Mouse (Mus musculus): ENCODE measurements at regions not wholly inside any gene's neighbourhood (a gene's known extent, or its start where the extent isn't known, plus 50 kb on each side); places are given as distances from the start of the nearest gene placed in this dataset.

DNA sequence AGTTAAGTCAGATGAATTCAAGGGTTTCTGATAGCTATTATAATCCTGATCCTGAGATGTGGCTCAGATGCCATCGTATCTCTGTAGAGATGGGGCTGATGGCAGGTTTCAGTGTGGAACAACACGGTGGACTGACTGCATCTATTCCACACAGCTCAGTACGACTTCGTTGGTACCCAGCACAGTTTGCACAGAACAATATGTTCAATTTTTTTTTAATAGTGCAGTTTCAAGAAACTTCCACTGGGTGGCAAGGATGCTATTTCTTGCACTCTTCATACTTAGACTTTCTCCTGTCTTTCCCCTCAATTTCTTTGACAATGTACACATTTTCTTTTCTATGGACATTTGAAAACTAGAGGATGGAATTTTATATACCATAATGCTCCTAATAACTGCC lies 278.6 kb upstream of the Btbd3 start:
- no peak for DNase-seq (ENCODE audit: inconsistent ontology term)

DNA sequence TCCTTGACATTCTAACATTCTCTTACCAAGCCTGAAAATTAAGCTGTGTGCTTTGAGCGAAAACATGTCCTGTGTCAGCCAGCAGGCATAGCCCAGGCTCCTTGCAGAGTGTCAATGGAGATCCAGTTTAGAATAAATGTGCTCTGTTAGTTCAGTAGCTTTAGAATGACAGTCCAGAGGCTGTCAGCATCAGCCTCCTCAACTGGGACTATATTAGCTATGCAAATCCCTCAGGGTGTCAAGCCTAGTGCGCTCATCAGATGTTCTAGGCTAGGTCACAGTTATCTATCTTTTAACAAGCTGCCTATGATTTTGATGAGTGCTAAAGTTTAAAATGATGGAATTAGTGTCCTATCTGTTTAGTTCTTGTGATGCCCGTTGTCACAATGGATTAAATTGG lies 281.7 kb upstream of the Btbd3 start:
- DNase-seq (ENCODE audit: inconsistent ontology term): no peak

DNA sequence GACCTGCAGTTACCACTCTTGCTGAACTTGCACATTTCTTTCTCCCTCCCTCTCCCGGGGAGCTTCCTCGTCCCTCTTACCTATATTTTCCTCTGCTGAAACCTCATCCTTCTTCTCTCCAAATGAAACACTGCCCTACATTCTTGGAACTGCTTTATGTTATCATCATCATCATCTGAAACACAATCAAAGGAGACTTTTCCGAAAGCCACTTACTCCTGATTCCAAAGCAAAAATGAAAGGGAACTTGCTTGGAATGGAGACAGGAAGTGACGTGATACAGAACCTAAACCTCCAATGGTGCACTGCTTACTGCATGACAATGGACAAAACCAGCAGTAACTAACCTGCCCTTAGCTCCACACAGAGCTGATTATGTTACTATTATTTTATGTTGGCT lies 287.2 kb upstream of the Btbd3 start:
- DNase-seq (ENCODE audit: inconsistent ontology term): no peak

DNA sequence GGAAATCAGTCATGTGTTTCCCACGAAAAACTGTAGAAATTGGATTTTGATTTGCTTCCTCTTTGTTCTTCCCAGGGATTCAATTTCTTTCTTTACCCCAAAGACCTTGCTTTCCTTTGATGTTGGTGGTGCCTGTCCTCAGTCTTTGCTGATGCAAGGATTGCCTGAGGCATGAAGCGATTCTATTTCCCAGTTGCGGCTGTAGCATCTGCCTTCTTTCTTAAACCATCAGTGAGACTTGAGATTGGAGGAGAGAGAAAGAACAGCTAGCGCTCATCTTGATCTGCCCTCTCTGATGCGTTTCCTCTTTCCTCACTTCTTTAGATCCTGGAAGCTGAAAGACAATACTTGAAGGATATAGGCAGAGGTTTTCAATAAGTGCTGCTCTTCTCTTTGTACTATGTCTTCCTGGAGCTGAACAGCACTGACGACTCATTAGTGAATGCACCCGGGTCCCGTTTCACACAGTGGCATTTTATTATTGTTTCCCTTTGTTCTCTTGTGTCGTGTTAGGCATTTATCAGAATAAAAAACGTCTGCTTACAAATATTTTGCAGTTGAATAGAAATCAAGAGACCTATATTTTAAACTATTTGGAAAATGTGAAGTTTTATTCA lies 289.8 kb upstream of the Btbd3 start:
- DNase-seq (ENCODE audit: inconsistent ontology term): no peak

DNA sequence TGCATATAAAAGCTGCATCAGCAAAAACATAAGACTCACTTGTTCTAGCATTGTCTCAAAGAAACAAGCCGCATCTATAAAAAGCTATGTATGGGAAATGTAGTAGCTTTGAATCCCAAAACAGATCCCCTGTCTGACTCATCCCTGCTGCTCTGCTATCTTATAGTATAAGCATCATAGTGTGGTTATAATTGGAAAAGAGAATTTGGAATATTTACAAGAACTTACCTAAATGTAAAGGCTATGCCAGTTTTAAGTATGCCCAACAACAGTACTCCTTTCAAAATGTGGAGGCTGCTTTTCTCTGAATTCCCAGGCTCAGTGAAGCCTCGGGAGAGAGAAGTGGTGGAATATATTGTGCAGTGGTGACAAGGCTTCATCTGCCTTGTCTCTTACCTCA lies 301.5 kb upstream of the Btbd3 start:
- DNase-seq (ENCODE audit: inconsistent ontology term): no peak

DNA sequence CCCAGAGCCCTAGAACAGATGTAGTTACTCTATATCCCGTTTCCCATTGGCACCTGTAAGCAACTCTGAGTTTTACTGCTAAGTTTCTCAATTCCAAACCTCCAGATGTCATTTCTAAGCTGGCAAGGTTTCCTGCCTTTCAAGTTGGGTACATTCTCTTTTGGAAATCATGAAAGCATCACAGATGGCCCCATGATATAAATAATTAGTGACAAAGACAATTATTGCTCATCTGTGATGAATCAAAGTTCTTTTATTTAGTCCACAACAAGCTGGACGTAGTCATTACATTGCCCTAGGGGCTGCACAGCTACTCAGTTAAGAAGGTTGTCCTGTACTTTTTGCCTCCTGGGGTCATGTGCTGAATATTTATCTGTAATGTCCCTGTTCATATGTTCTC lies 303.2 kb upstream of the Btbd3 start:
- no peak for DNase-seq (ENCODE audit: inconsistent ontology term)

DNA sequence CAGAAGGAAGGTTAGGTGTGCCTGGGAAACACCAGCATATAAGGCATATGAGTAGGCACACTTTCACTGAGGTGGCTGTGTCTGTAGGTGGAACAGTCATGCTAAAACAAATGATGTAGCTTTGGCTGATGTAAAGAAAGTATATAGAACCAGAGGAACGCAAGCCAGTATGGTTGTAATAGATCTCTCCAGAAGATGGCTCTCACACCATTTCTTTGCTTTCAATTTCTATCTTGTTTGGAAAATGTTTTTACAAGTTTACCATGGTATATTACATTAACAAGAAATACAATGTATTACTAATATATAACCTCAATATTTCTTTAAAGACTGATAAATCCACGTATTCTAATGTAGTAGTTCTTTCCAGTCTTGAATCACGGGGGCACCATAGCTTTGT lies 304.4 kb upstream of the Btbd3 start:
- no peak for DNase-seq (ENCODE audit: inconsistent ontology term)

DNA sequence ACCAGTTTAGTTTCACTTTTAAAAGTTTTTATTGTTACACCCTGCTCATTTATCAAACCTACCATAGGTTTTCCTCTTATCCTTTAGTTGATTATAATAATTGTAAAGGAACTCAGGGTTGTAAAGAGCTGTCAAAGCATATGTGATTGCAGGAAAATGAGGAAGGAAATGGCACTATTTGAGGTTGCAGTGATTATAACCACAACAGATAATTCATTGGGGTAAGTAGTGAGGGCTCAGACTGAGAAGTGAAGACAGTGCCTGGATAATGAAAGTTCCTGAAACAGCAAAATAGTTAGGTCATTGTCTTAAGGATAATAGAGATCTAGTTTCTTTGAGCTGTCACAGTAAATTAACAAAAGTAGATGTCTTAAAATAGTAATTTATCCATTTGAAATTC lies 305.4 kb upstream of the Btbd3 start:
- DNase-seq (ENCODE audit: inconsistent ontology term): no peak

DNA sequence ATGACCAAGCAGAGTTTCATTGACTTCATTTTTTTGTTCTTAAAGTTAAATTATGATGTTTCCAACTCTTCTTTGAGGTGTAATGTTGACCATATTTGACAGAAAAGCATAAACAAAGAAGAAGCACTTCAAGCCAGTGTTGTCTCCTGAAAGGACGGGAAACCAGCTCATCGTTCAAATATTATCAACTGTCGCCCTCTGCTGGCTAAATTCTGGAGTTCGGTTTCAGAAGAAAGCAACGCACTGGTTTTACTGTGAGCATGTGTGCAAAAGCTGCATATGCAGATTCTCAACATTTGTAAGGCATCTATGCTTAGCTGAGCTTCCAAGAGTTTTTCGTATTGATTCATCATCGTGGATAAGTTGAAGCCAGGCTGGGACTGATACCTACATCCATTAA lies 313.6 kb upstream of the Btbd3 start:
- DNase-seq (ENCODE audit: inconsistent ontology term): peak; percentile 67

DNA sequence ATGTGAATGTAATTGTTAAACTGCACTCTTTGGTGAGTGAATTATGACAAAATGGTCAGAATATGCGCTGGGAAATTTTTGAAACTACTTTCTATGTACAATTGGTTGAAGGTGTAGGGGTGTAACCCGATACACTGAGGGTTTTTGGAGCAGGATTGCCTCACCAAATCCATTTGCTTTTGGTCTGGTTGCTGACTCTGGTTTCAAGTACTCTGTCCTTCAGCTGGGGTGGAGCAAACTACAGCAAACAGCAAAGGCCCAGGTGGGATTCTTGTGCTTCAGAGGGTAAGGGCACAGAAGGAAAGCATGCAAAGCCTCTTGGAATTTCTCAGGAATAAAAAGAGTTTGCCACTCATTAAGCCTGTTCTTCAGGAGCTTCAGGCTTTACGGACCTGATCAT lies 316.8 kb upstream of the Btbd3 start:
- no peak for DNase-seq (ENCODE audit: inconsistent ontology term)

DNA sequence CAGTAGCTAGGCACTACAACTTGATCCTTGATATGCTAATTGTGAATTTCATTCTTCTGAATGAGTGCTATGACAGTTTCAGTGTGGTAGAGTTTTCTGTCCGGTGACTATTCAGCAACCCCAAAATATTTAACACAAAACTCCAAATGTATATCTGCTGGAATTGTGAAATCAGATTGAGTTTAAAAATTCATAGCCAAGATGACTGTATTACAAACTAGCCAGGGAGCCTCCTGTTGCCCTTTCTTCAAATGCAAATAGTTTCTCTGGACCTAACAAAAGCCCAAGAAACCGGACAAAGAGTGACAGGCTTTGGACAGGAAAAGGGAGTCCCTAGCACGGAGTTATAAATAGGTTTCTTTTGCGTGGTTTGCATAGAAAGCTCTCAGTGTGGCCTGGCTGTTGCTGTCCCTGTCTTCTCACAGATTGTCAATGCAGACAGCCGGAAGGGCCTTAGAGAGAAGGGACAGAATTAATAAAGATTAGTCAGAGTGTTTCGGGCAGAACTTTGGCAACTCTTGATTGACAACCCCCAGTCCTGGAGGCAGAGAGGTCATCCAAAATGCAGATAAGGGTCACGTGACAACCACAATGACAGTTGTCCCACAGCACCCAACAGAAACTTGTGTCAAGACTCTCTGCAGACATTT lies 317.4 kb upstream of the Btbd3 start:
- peak; percentile 40 for DNase-seq (ENCODE audit: inconsistent ontology term)

DNA sequence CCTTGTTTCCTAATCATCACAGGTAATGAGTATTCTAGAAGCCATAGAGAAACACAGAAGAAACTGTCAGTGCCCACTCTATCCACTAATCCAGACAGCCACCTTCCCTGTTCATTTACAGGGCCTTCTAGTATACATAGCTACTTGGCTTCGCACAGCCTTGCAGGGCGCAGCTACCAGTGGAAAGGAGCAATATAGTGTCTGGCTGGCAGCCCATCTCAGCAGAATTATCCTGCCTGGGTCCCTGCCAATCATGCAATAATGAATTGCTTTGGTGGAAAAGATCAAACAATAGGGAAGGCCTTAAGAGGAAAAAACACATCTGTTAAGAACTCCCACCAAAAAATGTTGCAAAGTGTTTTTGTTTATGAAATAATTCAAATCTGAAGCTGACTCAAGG lies 319.8 kb upstream of the Btbd3 start:
- no peak for DNase-seq (ENCODE audit: inconsistent ontology term)

DNA sequence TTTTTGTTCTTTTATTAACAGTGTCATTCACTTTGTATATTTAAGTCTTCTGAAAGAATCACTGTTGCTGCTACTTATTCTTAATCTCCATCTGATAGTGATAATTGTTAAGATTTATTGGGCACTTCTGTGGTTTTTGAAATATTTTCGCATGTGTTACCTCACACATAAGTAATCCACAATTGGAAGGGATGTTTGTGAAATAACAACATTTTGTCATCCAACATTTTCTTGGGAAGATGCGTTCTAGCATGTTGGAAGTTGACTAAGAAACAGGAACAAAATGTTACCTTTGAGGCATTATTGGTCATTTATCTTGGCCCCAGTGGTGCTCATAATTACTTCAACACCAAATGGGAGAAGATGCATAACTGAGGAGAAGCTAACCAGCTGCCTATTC lies 323.4 kb upstream of the Btbd3 start:
- DNase-seq (ENCODE audit: inconsistent ontology term): no peak

DNA sequence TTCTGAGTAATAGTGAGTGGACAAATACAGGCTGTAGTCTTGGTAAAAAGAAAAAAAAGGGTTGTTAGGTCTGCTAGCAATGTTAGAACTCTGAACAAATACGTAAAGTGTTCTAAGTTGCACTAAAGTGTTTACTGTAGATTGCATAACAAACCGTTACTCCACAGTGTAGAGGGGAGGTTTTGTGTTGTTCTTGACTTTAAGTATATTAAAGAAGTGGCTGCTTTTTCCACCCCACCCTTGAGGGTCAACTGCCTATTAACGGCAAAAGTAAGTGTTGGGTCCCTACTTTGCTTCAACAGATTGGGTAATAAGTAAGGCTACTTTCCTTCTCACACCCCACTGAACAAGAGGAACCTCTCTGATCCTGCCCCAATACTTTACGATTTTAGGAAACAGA lies 323.9 kb upstream of the Btbd3 start:
- no peak for DNase-seq (ENCODE audit: inconsistent ontology term)

DNA sequence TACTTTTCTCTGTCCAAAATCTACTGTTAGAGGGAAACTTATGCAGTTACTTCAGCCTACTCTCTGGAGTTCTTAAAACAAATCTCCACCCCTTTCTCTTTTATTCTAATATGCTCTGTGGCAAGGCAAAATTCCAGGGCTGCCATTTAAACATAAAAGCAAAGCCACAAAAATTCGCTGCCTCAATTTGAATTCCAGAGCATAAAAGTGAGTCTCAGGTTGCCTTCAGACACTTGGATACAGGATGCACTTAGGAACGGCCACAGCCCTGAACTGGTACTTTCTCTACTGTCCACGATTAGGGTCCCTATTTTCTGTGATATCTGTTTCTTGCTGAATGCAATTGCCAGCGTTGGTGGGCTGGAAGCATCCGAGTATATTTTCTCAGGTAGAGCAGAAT lies 330.9 kb upstream of the Btbd3 start:
- peak; percentile 82 for DNase-seq (ENCODE audit: inconsistent ontology term)

DNA sequence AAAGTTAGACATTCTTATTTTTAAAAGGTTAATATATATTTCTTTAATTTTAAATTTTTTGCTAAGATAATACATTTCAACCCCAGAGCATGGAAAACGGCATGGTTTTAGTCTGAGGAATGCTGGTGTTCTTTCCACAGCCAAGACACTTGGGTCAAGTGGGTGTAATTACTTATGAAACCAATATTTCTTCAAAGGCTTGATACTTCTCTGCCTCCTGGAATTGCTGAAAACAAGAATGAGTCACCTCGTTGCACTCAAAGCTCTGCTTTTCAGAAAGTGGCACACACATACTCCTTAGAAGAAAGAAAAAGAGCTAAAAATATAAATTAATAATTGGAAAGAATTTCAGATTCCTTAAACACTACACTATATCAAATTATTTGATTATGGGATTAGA lies 331.8 kb upstream of the Btbd3 start:
- DNase-seq (ENCODE audit: inconsistent ontology term): peak; percentile 26

DNA sequence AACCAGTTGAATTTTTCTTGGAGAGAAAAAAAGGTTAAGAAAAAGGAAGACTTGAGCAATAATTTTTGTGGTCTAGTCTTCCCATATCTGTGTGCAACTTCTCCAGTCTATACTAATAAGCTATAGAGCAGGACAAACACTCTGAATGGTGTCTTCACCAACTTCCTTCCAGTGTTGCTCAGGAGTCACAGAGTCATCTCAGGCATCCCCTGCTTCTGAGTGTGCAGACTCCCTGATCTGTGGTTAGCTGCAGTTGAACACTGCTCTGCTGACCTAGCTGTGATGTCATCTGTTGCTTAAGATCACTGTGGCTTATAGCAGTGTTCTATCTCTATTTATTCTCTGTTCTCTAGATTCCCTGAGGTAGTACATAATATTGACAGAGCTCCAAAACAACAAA lies 357.9 kb upstream of the Btbd3 start:
- no peak for DNase-seq (ENCODE audit: inconsistent ontology term)

DNA sequence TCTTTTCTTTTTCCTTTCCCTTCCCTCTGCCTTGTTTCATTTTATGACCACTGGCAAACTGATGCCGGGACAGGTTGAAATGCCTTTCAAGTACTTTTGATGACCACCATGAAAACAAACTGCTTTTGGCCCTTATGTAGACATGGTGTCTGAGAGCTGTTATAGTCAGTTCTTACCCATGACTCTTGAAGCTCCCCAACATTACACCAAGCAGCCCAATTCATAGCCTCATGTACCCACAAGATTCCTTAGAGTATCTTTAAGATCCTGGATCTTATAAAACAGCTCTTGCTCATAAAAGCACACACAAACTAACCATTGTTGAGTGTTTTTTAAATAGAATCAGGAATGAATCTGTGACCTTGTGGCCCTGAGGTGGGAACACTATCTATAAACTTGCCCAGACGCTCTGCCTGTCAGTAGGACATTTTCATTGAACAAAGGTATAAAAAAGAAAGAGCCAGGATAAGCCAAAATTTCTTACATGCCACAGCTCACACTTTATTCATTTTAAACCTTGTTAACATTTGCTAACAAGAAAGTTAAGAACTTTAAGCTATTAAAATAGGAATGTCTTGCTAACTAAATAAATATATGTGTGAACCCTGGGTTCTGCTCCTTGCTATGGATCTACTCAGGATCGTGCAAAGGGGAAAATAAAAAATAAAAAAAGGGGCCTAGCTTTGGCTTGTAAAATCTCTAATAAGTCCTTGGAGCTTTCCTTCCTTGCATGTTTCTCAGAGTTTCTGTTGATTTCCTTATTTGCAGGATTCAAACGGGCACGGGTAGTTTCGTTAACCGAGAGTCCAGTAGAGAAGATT lies 375.9 kb upstream of the Btbd3 start:
- no peak for DNase-seq (ENCODE audit: inconsistent ontology term)

DNA sequence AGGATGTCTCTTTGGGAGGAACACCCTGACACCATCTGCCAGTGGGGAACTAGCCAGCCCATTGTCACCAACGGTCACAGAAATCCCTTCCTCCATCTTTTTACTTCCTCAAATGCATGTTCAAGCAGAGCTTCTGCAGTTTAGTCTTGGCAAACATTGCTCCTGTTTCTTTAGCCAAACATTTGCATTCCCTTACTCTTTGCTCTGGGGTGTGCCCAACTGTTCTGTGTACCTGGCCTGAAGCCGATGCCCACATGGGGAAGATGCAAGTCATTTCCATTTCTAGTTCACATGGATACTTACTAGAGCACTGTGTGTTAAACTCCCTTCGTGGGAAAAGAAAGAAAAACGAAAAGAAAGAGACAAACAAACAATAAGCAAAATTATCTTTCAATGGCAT lies 386.7 kb upstream of the Btbd3 start:
- DNase-seq (ENCODE audit: inconsistent ontology term): no peak

DNA sequence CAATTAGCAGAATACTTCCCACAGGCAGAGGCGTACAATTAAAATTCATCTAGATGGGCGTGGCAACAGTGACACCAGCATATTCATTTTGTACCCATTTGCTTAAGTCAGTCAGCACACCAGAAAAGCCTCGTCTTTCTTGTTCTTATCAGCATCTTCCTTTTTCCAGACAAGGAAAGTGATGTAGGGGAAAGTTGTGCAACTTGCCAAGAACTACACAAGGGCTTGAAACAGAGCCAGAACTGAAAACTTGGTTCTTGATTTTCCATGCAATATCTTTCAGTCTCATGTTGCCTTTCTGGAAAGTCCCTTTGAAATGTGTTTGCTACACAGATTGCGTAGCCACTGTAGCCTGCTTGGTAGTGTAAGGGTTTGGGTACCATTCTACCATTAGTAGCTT lies 401.9 kb upstream of the Btbd3 start:
- DNase-seq (ENCODE audit: inconsistent ontology term): no peak

DNA sequence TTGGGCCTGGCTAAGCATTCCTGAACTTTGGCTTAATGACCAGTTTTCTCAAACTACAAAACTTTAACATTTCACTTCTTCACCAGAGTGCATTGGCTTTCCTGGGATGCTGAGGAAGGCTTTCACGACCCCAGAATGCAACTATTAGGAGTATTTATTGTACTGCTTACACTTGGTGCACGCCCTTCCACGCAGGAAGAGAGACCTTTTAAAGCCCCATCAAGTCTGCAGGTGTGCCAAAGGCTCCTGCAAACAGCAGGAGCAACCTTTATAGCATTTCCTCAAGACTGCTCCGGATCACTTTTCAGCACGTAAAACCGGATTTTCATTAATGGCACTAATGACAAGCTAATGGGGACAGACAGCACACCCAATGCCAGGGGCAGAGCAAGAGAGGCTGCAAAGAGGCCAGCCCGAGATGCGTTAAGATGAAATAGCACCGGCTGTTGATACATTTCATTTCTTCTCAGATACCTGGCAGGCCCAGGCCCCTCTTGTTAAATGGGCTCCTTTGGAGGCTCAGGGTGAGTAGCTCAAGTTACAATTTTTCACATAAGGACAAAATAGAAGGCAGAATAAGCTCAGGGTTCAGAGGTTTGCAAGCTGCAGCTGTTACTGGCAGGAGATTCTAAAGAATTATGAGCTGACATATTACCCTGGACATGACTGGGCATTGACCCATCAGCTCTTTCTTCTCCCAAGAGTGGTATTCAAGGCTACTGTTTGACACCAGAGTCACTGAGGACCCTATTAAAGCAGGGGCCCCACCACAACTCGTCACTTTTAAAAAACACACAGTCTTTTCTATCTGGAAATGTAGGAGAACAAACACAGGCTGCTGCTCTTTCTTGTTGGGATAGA lies 402.7 kb upstream of the Btbd3 start:
- no peak for DNase-seq (ENCODE audit: inconsistent ontology term)

DNA sequence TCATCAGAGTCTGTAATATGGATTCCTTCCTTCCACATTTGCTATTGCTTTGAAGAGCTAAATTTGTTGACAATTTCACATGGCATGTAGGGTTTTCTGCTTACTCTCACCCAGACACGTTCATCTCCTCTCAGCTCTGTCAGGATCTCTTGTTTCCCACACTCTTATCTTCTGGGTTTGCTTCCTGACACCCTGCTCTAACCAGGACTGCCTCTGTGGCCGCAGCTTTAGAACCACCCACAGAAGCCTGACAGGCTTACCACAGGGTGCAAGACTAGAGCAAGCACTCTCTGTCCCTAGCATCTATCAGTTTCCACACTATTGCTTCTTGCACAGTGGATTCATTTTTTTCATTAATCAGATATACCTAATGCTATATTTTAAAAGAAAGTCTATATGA lies 408.5 kb upstream of the Btbd3 start:
- DNase-seq (ENCODE audit: inconsistent ontology term): no peak

All from Muller cell, postnatal 12 days (primary cell).